Mouse (Mus musculus) induced T-regulatory cell, adult 2 months (primary cell): Measurements from ENCODE around the gene Cacna1s.

Experiments used
- DNase-seq: peaks from one replicate; pipeline ENCODE4 v3.0.0-alpha.2; 2012; ENCODE audit warnings: low read depth

The Cacna1s gene

GRCm38 (mm10) chr1:136118875-136119274 lies 66.3 kb downstream of the Cacna1s start:
- DNase-seq, result peak; percentile 54

GRCm38 (mm10) chr1:136119571-136120262 lies 67.2 kb downstream of the Cacna1s start:
- DNase-seq, result peak; percentile 33

GRCm38 (mm10) chr1:136120263-136120603 lies 67.7 kb downstream of the Cacna1s start:
- no peak for DNase-seq

DNA sequence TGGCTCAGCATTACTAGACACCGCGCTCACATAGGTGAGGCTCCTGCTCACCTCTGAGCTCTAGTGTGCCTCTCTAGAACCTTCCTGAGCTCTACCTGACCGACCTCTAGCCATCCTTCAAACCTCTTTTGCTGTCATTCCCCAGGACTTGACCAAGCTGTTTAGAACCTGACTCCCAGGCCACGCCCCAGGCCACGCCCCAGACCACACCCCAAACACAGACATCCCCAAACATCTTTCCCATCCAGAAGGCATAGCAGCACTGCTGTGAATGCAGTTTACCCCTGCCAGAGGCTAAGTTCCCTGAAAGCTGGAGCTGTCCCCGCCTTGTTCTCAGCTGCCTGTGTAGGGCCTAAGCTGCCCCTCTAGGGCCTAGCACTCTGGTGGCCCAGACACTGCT lies 68.2 kb downstream of the Cacna1s start:
- DNase-seq, result no peak

GRCm38 (mm10) chr1:136122030-136122429 lies 69.5 kb downstream of the Cacna1s start:
- no peak for DNase-seq

DNA sequence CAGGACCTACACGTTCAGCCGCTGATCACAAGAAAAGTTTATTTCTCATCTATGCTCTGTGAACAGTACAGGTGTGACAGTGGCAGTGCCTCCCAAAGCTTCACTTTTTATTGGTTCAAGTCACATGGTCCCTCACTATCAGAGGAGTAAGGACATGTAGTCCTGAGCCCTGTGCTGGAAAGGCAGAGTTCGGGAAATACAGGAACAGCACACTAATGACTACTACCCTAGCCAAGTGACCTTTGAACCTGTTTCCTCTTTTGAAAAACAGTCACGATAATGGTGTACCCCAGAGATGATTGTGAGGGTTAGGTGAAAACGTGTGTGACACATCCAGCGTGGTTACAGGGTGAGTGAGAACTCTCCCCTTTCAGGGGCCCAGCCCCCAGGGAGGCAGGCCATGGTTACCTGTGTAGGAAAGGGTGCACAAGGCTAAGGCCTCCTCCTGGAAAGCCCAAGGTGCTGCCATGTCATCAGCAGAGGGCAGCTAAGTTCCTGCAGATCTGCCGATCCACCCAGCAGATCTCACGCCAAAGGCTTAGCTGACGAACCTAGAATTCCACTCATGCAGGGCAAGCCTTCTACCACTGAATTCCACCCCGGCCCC lies 73.7 kb downstream of the Cacna1s start:
- no peak for DNase-seq

- no peak for DNase-seq
These were observed 74.3 kb downstream of the Cacna1s start for GRCm38 (mm10) chr1:136126895-136127294.

DNA sequence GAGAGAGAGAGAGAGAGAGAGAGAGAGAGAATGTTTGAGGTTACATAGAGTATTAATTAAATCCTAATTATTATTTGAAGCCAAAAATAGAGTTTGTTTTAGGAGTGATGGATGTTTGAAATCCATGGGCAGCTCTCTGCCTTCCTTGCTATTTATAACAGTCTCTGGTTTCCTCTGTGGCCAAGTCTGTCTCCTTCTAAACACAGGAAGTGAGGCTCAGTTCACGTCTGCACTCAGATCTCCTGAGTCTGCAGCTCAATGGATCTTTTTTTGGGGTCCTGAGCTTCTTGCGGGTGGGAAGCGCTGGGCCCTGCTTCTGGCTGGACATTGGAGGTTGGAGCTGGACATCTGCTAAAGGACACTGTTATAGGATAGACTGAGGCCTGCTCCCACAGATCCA lies 75.3 kb downstream of the Cacna1s start:
- DNase-seq, result peak; percentile 59

GRCm38 (mm10) chr1:136128416-136128815 lies 75.9 kb downstream of the Cacna1s start:
- DNase-seq, result no peak

GRCm38 (mm10) chr1:136128944-136129589 lies 76.5 kb downstream of the Cacna1s start:
- DNase-seq, result peak; percentile 23

DNA sequence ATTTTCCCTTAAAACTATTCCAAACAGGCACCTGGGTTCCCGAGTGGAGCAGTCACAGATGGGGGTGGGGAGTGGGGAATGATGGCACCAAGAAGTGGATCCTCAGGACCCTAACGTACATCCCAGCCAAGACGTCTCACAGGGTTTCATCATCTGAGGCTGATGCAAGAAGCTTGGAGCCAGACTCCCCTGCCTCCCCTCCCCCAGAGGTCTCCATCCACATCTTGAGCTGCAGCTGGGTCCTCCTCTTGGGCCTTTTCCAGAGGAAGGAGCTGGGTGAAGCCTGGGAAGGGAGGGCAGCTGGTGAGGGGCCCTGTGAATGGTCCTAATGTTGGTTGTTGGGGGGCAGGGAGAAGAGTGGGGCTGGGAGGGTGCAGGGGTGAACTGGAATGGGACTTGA lies 77.6 kb downstream of the Cacna1s start:
- peak; percentile 21 for DNase-seq

DNA sequence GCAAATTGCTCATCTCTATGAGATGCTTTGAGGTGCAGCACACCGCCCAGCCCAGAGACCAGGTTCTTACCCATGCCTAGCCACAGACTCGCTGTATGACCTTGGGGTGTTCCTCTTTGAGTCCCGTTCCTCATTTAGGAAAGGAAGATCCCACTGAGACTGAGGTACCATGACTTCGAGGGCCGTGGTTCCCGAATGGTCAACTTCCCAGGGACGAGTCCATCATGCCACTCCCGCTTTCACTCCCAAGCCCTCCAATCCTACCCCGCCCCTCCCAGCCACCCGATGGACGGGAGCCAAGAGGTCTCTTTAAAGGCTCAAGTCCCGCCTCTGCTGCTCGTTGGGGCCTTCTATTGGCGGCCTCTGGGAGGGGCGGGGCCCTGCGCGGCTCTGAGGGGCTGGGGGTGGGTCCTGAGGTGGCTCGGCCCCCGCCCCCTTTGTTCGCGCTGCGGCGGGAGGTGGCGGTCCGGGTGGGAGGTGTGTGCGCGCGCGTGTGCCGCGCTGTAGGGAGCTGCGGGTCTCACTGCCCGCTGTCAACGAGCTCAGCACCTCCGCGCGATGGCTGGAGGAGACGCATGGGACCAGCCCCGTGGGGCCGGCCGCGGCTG lies 78.5 kb downstream of the Cacna1s start, which contains the start of gene Kif21b:
Gene Kif21b, plus strand, starts transcription at position 439 of the 608 bp plus-strand sequence.
- peak; percentile 95 for DNase-seq

DNA sequence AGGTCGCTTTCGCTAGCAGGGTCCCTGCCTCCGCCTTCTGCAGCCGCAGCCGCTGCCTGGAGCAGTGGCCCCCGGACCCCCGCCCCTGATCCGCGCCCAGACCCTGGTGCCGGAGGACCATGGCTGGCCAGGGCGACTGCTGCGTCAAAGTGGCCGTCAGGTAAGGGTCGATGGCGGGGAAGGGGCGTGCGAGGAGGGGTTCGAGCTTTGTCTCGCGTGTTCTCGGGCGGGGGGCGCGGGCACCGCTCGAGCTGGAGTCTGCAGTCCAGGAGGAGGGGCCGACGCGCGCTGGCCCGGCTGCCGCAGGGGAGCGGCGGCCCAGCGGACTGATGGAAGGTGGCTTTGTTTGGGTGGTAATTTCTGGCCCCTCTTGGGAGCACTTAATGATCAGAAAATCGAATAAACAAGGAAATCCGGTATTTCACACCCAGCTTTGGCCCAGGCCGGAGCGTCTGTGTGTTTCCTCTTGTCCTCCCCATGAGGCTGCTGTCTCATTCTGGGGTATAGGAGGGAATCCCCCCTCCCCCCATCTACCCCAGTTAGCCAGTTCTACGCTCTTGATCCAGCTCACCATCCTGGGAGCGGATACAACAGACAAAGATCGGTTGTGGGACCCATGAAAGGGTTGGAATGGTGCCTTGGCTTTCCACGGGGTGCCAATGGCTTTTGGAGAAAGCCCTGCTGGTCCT lies 79.2 kb downstream of the Cacna1s start:
- peak; percentile 64 for DNase-seq

- DNase-seq, result peak; percentile 55
These were observed 80.0 kb downstream of the Cacna1s start for GRCm38 (mm10) chr1:136132386-136133201.

GRCm38 (mm10) chr1:136133570-136134240 lies 81.2 kb downstream of the Cacna1s start:
- DNase-seq, result peak; percentile 47

DNA sequence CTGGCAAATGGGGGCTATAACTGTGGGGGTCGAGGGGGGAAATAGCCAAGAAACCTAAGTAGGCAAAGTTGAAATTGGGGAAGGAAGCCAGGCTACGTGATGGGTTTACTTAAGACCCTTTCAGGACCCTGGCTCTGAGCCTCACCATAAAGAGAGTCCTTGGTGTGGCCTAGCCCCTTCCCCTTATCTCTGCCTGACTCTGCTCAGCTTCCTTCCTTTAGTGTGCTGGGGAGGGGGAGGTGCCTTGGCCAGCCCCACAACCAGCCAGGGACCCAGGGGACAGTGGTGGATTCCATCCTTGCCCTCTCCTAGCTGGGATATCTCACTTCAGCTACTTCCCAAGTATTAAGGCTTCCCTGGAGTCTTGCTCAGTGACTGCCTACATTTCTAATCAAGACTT lies 82.0 kb downstream of the Cacna1s start:
- no peak for DNase-seq

- peak; percentile 94 for DNase-seq
These were observed 82.5 kb downstream of the Cacna1s start for GRCm38 (mm10) chr1:136135046-136135445.

- DNase-seq, result peak; percentile 72
These were observed 83.4 kb downstream of the Cacna1s start for GRCm38 (mm10) chr1:136135777-136136444.

DNA sequence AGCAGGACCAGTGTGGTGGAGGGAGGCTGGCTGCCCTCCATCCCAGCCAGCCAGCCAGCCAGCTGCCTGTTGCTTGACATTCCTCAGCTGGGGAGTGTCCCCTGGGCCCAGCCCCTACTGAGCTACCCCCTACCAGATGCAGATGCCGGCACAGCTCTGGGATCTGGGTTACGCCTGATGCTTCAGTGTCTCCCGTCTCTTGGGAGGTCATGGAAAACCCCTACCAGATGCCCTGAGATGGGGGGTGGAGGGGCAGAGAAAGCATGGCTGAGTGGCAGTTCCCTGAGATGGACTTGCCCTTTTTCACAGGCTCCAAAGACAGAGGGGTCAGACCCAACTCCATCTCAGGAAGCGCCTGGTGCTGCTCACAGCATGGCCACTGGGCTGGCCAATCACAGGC lies 84.0 kb downstream of the Cacna1s start:
- DNase-seq, result no peak

DNA sequence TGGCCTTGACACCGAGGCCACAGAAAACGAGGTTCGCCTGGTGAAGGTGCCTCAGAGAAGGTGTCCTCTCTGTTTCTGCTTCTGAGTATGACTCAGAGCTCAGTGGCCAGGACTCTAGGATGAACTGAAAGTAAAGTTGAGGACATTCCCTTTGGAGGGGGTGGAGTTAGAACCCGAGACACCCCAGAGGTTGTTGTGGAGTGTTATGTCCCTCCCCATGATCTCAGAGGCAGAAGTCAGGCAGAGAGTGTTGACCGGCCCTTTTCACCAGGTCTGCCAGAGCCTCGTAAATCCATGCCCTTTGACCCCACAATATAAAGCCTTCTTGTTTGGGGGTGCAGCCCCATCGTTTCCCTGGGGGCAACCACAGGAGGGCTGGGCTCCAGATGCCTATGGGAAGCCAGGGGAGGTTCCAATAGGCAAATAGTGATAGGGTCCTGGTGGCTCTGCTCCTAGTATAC lies 84.6 kb downstream of the Cacna1s start:
- DNase-seq, result peak; percentile 77
